Mouse (Mus musculus) adrenal gland, adult 18-20 months (tissue): ENCODE data around the gene Lrit2. TPM values are rescaled to one million over a fixed set of nuclear protein-coding genes. Genes with fewer than 3 reads are reported as not detected.

Source experiments
- DNase-seq, 2 experiments: peaks; one replicate each; pipeline ENCODE4 v3.0.0; 2021 to 2022; ENCODE audit warnings: low spot score in 2 of 2
- total RNA-seq, 2 experiments: library from RNA; stranded (reverse); gene quantifications; 1 replicate in 1 of 2; 2 replicates in 1 of 2; pipeline ENCODE4 v1.2.3; 2021

Gene Lrit2
- total RNA-seq, 2 experiments from 2014 or later, result not detected

DNA sequence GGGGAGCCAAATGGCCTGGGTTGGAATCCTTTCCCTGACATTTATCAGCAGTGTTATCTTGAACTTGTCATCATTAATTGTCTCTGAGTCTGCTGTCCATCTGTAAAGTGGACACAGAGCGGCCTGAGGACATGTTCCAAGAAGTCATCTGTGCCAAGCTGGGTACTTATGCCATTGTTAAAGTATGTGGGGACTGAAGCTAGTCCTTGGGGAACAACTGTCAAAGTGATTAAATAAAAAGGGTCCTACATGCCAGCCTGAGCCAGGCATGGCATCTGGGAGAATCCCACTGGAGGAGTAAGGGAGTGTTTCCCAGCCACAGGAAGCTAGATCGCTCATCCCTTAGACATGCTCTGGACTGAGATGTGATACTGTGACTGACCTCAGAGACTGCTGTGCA is 42.7 kb downstream of the Lrit2 start:
- no peak for DNase-seq

DNA sequence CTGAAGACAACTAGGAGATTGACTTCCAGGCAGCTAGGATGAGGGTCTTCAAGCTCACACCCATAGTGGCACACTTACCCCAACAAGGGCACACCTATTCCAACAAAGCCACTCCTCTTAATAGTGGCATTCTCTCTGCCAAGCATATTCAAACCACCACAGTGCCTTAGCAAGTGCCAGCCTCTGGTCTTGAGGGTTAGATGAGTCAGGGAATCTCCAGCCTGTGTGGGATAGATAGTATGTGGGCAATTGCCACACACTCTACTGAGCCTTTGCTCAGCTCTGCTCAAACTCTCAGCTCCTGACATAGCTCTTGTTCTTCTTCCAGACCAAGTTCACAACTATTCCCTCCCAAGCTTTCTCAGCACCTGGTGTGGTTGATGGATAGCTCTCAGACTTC is 43.6 kb downstream of the Lrit2 start:
- DNase-seq, result no peak

DNA sequence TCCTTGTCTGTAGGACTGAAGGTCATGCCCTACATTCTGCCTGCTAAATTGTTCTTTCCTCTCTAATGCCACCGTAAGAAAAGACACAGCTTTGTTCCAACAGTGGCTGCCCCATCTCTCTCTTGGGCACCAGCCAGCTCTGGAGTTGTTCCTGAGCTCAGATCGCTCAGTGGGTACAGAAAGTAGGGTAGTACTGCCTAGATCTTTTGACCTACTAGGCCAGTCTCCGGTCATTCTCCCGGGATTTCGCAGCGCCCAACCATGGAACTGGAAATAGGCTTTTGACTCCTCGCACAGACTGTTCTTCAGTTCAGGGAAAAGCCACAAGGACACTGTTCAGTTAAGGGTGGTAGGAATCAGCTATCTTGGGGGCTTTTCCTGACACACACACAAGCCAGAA is 45.2 kb downstream of the Lrit2 start:
- no peak for DNase-seq

DNA sequence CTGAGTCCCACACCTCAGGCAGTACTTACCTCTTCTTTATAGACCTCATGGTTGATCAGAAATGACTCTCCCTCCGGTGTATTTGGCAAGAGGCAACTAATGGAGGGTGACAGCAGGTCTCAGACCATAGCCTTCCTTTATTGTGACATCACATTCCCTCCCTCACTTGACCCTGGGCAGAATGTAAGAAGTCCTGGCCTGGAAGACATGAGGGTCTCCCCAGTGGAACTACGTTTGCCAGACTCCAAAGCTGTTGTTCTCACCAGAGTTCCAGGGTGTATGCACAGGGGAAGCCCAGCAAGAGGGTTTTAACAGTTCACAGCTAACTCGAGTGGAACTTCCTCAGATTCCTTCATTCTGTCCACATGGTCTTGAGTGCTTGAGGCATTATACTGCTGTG is 46.2 kb downstream of the Lrit2 start, which contains the start of gene 2610528A11Rik:
Gene 2610528A11Rik, minus strand, starts transcription at position 101 of the 400 bp plus-strand sequence.
- DNase-seq, result no peak

- DNase-seq, result no peak
These were observed 51.5 kb downstream of the Lrit2 start for GRCm38 (mm10) chr14:37119233-37119632.

Other genes starting within 250 kb of the Lrit2 start
- 10 to 100 TPM; 28.4 to 45.5 TPM for gene Ccser2, start 99.2 kb upstream of the Lrit2 start, total RNA-seq
- gene Rgr, start 19.0 kb upstream of the Lrit2 start, total RNA-seq, result not detected
- not detected for gene Lrit1, start 13.1 kb upstream of the Lrit2 start, total RNA-seq
- not detected for gene Cdhr1, start 30.4 kb downstream of the Lrit2 start, total RNA-seq
- under 1 TPM in 1 of 2 experiments, not detected in 1; 0.83 TPM for gene 2610528A11Rik, start 46.1 kb downstream of the Lrit2 start, total RNA-seq
- gene Ghitm, start 67.3 kb downstream of the Lrit2 start, total RNA-seq, result 100 to 1,000 TPM; 776 to 801 TPM